Mouse (Mus musculus) lung, postnatal 0 days (tissue): ENCODE results near the gene Tnrc18. TPM values are rescaled to one million over a fixed set of nuclear protein-coding genes. Genes with fewer than 3 reads are reported as not detected.
A peak's percentile ranks its signal among the peaks of the same experiment; 100 is the strongest.

Source experiments
- ATAC-seq: fragments of 200-750 bp; cut with Nextera tagmentation; 2 replicates; pipeline ENCODE4 v1.8.0; 2017; ENCODE audit warnings: moderate library complexity
- DNase-seq: peaks from one replicate; pipeline ENCODE4 v3.0.0-alpha.2; 2016; ENCODE audit warnings: low spot score
- H3K27ac ChIP-seq: fragments of 300-500 bp; sonication (generic); 2 replicates; pipeline ENCODE4 v1.5.1; 2014; ENCODE audit warnings: antibody characterized with exemption, mild to moderate bottlenecking, low read length, mixed read lengths
- H3K27me3 ChIP-seq: fragments of 300-500 bp; sonication (generic); replicated peaks from 2 replicates; pipeline ENCODE4 v1.6.1; 2014; ENCODE audit warnings: low read length, mixed read lengths; ENCODE audit not compliant: insufficient read depth
- H3K36me3 ChIP-seq: fragments of 300-500 bp; sonication (generic); 2 replicates; pipeline ENCODE4 v1.6.1; 2014; ENCODE audit warnings: low read length, mixed read lengths; ENCODE audit not compliant: insufficient read depth
- H3K4me1 ChIP-seq: fragments of 300-500 bp; sonication (generic); 2 replicates; pipeline ENCODE4 v1.6.1; 2014; ENCODE audit warnings: antibody characterized with exemption, low read depth, low read length, mixed read lengths; ENCODE audit not compliant: insufficient read depth
- H3K4me2 ChIP-seq: fragments of 300-500 bp; sonication (generic); replicated peaks from 2 replicates; pipeline ENCODE4 v1.6.1; 2014; ENCODE audit warnings: low read depth, mild to moderate bottlenecking, low read length, moderate library complexity, mixed read lengths
- H3K4me3 ChIP-seq: fragments of 300-500 bp; sonication (generic); 2 replicates; pipeline ENCODE4 v1.5.1; 2014; ENCODE audit warnings: low read depth, low read length
- H3K9ac ChIP-seq: fragments of 300-500 bp; sonication (generic); replicated peaks from 2 replicates; pipeline ENCODE4 v1.6.1; 2014; ENCODE audit warnings: low read depth, mild to moderate bottlenecking
- H3K9me3 ChIP-seq: fragments of 300-500 bp; sonication (generic); 2 replicates; pipeline ENCODE4 v1.6.1; 2016; ENCODE audit warnings: low read length, mixed read lengths
- CTCF ChIP-seq: IDR thresholded peaks from 2 replicates; pipeline ENCODE4 v1.5.1; 2016; ENCODE audit warnings: antibody characterized with exemption, mild to moderate bottlenecking
- EP300 ChIP-seq: IDR thresholded peaks from 2 replicates; pipeline ENCODE4 v1.6.1; 2016; ENCODE audit warnings: antibody characterized with exemption, mild to moderate bottlenecking, control low read depth
- WGBS: fragments of 180-500 bp; shearing (Covaris S2); extraction: QIAGEN DNeasy Blood & Tissue Kit; methylation state at CpG from one replicate; pipeline ENCODE4 v1.1.7; 2014; 5-methylcytosine and 5-hydroxymethylcytosine counted together
- polyA plus RNA-seq: library from polyadenylated mRNA; unstranded; fragments of >200 nt; fragmentation: Nextera tagmentation; extraction: Ambion mirVana; gene quantifications from 2 replicates; pipeline ENCODE4 v1.2.1, GENCODE M21; 2015

The Tnrc18 gene
- polyA plus RNA-seq, 1 experiment from 2014 or later: 16.6 TPM

DNA sequence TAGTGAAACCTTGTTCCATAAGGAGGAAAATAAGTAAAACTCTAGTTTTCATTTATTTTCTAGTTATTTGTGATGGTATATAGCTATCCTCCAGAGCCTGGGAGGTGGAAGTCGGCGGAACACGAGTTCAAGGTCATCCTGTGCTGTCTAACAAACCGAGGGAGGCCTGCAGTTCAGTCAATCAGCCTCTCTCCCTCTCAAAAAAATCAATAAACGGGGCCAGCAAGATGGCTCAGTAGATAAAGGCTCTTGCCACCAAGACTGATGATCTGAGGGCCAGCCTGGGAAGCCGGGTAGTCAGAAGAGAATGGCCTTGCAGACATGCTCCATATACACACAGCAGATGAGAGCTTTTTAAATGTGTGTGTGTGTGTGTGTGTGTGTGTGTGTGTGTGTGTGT lies 6.6 kb upstream of the Tnrc18 start:
- no peaks in the 10 kb centered on the region for H3K36me3 ChIP-seq
- ATAC-seq: no peak

DNA sequence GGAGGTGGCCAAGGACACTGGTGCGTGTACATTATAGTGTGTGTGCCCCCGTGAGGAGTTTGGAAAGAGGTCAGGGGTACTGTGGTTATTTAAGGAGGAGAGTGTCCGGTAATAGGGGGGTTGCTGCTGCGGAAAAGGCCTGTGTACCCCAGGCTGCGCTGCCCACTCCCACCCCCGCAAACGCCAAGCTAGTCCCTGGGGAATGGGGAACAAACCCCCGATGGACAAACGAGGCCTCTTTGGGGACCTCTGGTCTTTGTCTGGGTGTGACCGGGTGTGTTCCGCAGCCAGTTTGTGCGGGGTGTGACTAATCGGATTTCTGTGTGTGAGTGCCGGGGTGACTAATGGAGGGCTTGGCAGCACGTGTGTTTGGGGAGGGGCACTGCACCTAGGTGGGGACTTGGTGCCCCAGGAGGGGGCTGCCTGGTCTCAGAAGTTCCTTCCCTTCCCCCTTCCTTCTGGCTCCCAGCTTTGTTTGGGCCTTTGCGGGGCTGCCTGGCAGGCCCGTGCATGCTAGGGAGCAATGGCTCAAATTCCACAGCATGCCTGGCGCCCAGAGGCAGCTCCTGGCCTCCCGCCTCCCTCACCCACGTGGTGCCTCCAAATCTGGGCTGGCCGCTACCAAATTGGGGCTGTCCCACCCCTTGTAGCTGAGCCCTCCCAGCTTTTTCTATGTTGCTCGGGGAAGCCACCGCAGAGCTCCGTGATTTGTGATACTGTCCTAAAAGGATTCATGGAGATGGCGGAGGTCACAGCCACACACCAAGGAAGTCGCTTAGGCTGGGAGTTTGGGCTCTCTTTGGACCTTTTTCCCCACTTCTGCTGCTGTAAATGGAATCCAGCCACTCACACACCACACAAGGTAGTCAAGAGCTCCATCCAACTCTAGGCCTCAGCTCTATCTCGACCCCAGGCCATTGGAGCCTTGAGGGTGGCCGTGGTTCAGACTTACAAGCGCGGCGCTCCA lies 5.9 kb upstream of the Tnrc18 start:
- Histone ChIP-seq H3K36me3 (no peaks in the 10 kb centered on the region), H3K27ac (peak overlapping the region; percentile 100), H3K4me2 (peak overlapping the region; percentile 88), H3K4me3 (peak overlapping the region; percentile 96), H3K4me1 (peaks cover 3% of the 10 kb centered on the region; the same call in 1 of the 2 replicates), H3K27me3 (no peaks in the 10 kb centered on the region), H3K9me3 (no peaks in the 10 kb centered on the region), H3K9ac (peak overlapping the region; percentile 98)
- DNase-seq: peak; percentile 91
- TF ChIP-seq CTCF: no peak
- TF ChIP-seq EP300: peak; percentile 12; the same call in 1 of the 2 replicates
- ATAC-seq: peak; percentile 50
- WGBS: 13% methylated on average over 28 of the region's 31 CpGs

More for the DNA sequence above, 6.6 kb upstream of the Tnrc18 start:
- Histone ChIP-seq H3K4me1 (peaks cover 3% of the 10 kb centered on the region; the same call in 1 of the 2 replicates), H3K9ac (no peak overlapping the region), H3K27ac (peak overlapping the region; percentile 100), H3K9me3 (no peaks in the 10 kb centered on the region), H3K4me2 (peak overlapping the region; percentile 88), H3K27me3 (no peaks in the 10 kb centered on the region), H3K4me3 (no peak overlapping the region; the same call in 1 of the 2 replicates)
- DNase-seq: no peak
- TF ChIP-seq CTCF (no peak), EP300 (no peak)
- WGBS: 31% methylated on average over 6 of the region's 6 CpGs

GRCm38 (mm10) chr5:142822286-142823095 lies 5.0 kb upstream of the Tnrc18 start:
- peak overlapping the region; percentile 98 for H3K9ac ChIP-seq
- no peaks in the 10 kb centered on the region for H3K36me3 ChIP-seq
- H3K27me3 ChIP-seq: no peaks in the 10 kb centered on the region
- no peaks in the 10 kb centered on the region for H3K9me3 ChIP-seq
- DNase-seq (peak; percentile 83), ATAC-seq (peak; percentile 2)
- peak overlapping the region; percentile 96 for H3K4me3 ChIP-seq
- peak overlapping the region; percentile 88 for H3K4me2 ChIP-seq
- peak overlapping the region; percentile 100 for H3K27ac ChIP-seq
- WGBS: 1% methylated on average over 36 of the region's 36 CpGs
- TF ChIP-seq CTCF: no peak
- TF ChIP-seq EP300: no peak
- peaks cover 3% of the 10 kb centered on the region; the same call in 1 of the 2 replicates for H3K4me1 ChIP-seq

DNA sequence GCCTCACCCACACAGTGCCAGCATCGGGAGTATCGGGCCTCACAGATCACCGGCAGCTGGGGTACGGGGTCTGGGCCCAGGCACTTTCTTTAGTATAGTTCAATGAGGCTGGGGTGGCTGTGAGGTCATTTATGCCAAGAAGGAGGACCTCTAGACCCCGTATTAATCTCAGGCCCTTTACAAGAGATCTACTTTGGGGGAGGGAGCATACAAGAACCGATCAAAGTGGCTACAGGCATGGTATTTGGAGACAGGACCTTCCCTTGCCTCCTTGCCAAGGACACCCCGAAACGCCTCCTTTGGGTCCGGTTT lies 4.5 kb upstream of the Tnrc18 start:
- Histone ChIP-seq H3K9ac (peak overlapping the region; percentile 98), H3K9me3 (no peaks in the 10 kb centered on the region), H3K27ac (peak overlapping the region; percentile 100), H3K27me3 (no peaks in the 10 kb centered on the region), H3K36me3 (no peaks in the 10 kb centered on the region), H3K4me3 (peak overlapping the region; percentile 96), H3K4me2 (peak overlapping the region; percentile 88), H3K4me1 (peaks cover 3% of the 10 kb centered on the region; the same call in 1 of the 2 replicates)
- DNase-seq (no peak), ATAC-seq (no peak)
- no peak for TF ChIP-seq CTCF
- no peak for TF ChIP-seq EP300
- WGBS: 0% methylated on average over 9 of the region's 9 CpGs

DNA sequence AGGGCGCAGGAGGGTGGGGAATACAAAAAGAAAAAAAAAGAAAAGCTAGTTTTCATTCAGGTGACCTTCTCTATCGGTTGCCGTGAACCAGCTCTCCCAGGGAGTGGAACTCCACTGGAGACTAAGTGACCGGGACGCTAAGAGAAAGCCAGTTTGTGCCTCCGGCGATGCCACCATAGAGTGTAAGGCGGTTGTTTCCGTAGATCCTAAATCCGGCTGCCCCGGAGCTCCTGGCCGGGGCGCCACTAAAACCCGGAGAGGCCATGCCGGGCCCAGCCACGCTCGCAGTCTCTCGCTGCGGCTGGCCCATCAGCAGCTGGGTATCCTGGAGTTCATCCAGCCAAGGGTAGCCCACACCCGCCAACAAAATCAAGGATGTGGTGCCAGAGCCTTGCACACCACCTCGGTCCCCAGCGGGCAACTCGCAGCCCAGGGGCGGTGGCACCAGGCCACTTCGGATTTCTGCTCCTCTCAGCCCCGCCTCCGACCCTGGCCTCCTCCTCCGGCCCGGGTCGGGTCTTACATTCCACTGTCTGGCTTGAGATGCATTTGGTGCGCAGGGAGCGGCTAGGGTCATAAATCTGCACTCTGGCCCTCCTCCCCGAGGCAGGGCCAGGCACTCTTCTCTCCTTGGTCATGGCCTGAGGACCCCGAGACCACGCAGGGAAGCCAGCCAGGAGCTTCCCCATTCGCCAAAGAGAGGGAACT lies 4.0 kb upstream of the Tnrc18 start:
- peak; percentile 58 for ATAC-seq
- H3K9ac ChIP-seq: peak overlapping the region; percentile 98
- H3K4me3 ChIP-seq: peak overlapping the region; percentile 96
- DNase-seq: peak; percentile 98
- under 1% methylated on average over 33 of the region's 36 CpGs for WGBS
- no peaks in the 10 kb centered on the region for H3K27me3 ChIP-seq
- no peaks in the 10 kb centered on the region for H3K36me3 ChIP-seq
- TF ChIP-seq CTCF (peak; percentile 1), EP300 (peak; percentile 54; the same call in 1 of the 2 replicates)
- no peaks in the 10 kb centered on the region for H3K9me3 ChIP-seq
- H3K4me2 ChIP-seq: peak overlapping the region; percentile 88
- H3K4me1 ChIP-seq: peaks cover 3% of the 10 kb centered on the region; the same call in 1 of the 2 replicates
- H3K27ac ChIP-seq: peak overlapping the region; percentile 100
